Comparison of ENCODE assay signal across 9 mouse cellular contexts in the genomic region with DNA sequence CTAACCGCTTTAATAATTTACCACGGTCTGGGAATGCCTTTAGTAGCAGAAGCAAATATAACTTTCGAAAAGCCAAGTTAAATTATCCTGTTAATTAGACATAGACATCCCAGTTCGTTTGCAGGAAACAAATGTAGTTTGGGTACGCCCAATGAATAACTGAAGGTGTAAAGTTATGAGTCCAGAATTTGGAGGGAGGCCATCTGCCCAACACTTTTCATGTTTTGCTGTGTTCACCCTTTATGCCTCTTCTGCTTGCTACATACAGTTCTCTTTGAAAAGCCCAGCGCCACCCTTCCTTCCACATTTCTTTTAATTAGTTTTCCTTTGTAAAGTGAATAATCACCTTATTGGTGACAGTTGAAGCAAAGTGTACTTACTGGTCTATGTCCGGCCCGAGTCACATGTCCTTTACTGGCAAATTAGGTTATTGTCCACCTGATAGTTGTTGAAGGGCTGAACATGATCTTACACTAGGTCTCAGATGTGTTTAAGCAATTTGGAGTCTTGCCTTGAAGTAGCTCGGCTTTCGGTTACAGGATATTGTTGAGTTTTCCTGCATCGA. TPM values are rescaled to one million over a fixed set of nuclear protein-coding genes. Genes with fewer than 3 reads are reported as not detected.
DNase-seq lines count a peak whose midpoint lies in the region; ATAC-seq and TF ChIP-seq lines count a peak whose summit lies in the region.
"Had no signal": no experiment of that assay in that cellular context is flagged by ENCODE, and none has a peak within 500 bp of the region (broad histone marks: within the 10 kb centered on the region; RNA-seq: fewer than 3 reads in every experiment).

No protein-coding gene starts in this region.

- H3K27ac ChIP-seq in lung, embryonic 15.5 days = 0 out of 2 replicates have a peak overlapping the region, but pooled peaks have one; percentile 95
- H3K27ac ChIP-seq in embryonic facial prominence, embryonic 12.5 days = peak overlapping the region; percentile 95
- peak overlapping the region; percentile 96 for H3K27ac ChIP-seq in intestine, postnatal 0 days (ENCODE audit: low read depth, low read length)
- H3K27ac ChIP-seq in neural tube, embryonic 14.5 days (ENCODE audit: low read depth, low read length) = 0 out of 2 replicates have a peak overlapping the region, but pooled peaks have one; percentile 92

- H3K27me3 ChIP-seq in lung, embryonic 15.5 days = no peaks in the 10 kb centered on the region
- H3K27me3 ChIP-seq in embryonic facial prominence, embryonic 12.5 days = no peaks in the 10 kb centered on the region
- no peaks in the 10 kb centered on the region for H3K27me3 ChIP-seq in intestine, postnatal 0 days (replicated peaks; ENCODE audit: control insufficient read depth, insufficient read depth, low read length)
- no peaks in the 10 kb centered on the region for H3K27me3 ChIP-seq in neural tube, embryonic 14.5 days (ENCODE audit: control insufficient read depth, insufficient read depth, low read length)

- TF ChIP-seq CTCF in intestine, postnatal 0 days (IDR thresholded peaks at IDR 0.05; ENCODE audit: low read depth) = no peak

- H3K4me2 ChIP-seq in lung, embryonic 15.5 days = peak overlapping the region; percentile 63
- peak overlapping the region; percentile 65 for H3K4me2 ChIP-seq in embryonic facial prominence, embryonic 12.5 days (replicated peaks)
- peak overlapping the region; percentile 72 for H3K4me2 ChIP-seq in intestine, postnatal 0 days (replicated peaks; ENCODE audit: low read depth)
- H3K4me2 ChIP-seq in neural tube, embryonic 14.5 days (ENCODE audit: low read depth, low read length) = peak overlapping the region; percentile 79

- no peak for DNase-seq in lung, postnatal 36 days
- no peak for DNase-seq in B cell, adult 2 months
- no peak for DNase-seq in gastrocnemius, adult 8-10 months (ENCODE audit: low spot score in 2 of 2)
- DNase-seq: retina, postnatal 1 day had no signal

- no peaks in the 10 kb centered on the region for H3K36me3 ChIP-seq in lung, embryonic 15.5 days
- no peaks in the 10 kb centered on the region for H3K36me3 ChIP-seq in embryonic facial prominence, embryonic 12.5 days
- H3K36me3 ChIP-seq in intestine, postnatal 0 days (ENCODE audit: control insufficient read depth, insufficient read depth) = 0 out of 2 replicates have a peak, but pooled peaks cover 2% of the 10 kb centered on the region
- no peaks in the 10 kb centered on the region for H3K36me3 ChIP-seq in neural tube, embryonic 14.5 days (ENCODE audit: control insufficient read depth, insufficient read depth, low read length)

- H3K9me3 ChIP-seq in lung, embryonic 15.5 days = no peaks in the 10 kb centered on the region
- H3K9me3 ChIP-seq in embryonic facial prominence, embryonic 12.5 days = no peaks in the 10 kb centered on the region
- no peaks in the 10 kb centered on the region for H3K9me3 ChIP-seq in intestine, postnatal 0 days (ENCODE audit: control insufficient read depth)
- H3K9me3 ChIP-seq in neural tube, embryonic 14.5 days (ENCODE audit: control insufficient read depth, low read length) = no peaks in the 10 kb centered on the region

- peaks cover 24% of the 10 kb centered on the region for H3K4me1 ChIP-seq in lung, embryonic 15.5 days
- peaks cover 18% of the 10 kb centered on the region for H3K4me1 ChIP-seq in embryonic facial prominence, embryonic 12.5 days
- 0 out of 2 replicates have a peak, but pooled peaks cover 4% of the 10 kb centered on the region for H3K4me1 ChIP-seq in intestine, postnatal 0 days (replicated peaks; ENCODE audit: control insufficient read depth, insufficient read depth, low read length)
- H3K4me1 ChIP-seq in neural tube, embryonic 14.5 days (ENCODE audit: control insufficient read depth, insufficient read depth, low read length) = peaks cover 16% of the 10 kb centered on the region

- 27% methylated on average over 11 of the region's 11 CpGs for WGBS in lung, embryonic 15.5 days
- WGBS in embryonic facial prominence, embryonic 12.5 days = 33% methylated on average over 11 of the region's 11 CpGs
- WGBS in intestine, postnatal 0 days = 24% methylated on average over 11 of the region's 11 CpGs
- 41% methylated on average over 11 of the region's 11 CpGs for WGBS in neural tube, embryonic 14.5 days

- H3K4me3 ChIP-seq in lung, embryonic 15.5 days = peak overlapping the region; percentile 96
- H3K4me3 ChIP-seq in embryonic facial prominence, embryonic 12.5 days = peak overlapping the region; percentile 96
- peak overlapping the region; percentile 98 for H3K4me3 ChIP-seq in intestine, postnatal 0 days (ENCODE audit: low read depth, low read length)
- H3K4me3 ChIP-seq in neural tube, embryonic 14.5 days (ENCODE audit: low read depth, low read length) = peak overlapping the region; percentile 97

- ATAC-seq in lung, embryonic 15.5 days (ENCODE audit: borderline replicate concordance, extremely low read depth, low FRiP score, low TSS enrichment) = no peak
- ATAC-seq in embryonic facial prominence, embryonic 12.5 days (ENCODE audit: insufficient number of reproducible peaks, insufficient read depth, low FRiP score, low TSS enrichment) = no peak
- no peak for ATAC-seq in intestine, postnatal 0 days
- no peak for ATAC-seq in neural tube, embryonic 14.5 days (ENCODE audit: low read depth)
- ATAC-seq in CD4-positive, CD25-positive, alpha-beta regulatory T cell, adult 4 months = no peak

- H3K9ac ChIP-seq in lung, embryonic 15.5 days = peak overlapping the region; percentile 98
- peak overlapping the region; percentile 95 for H3K9ac ChIP-seq in embryonic facial prominence, embryonic 12.5 days
- peak overlapping the region; percentile 94 for H3K9ac ChIP-seq in intestine, postnatal 0 days (ENCODE audit: low read depth, low read length)
- peak overlapping the region; percentile 98 for H3K9ac ChIP-seq in neural tube, embryonic 14.5 days (replicated peaks; ENCODE audit: low read depth, low read length)

RNA-seq across cellular contexts. Expression of a gene that starts 1.1 kb away (rescaled TPM):
- polyA plus RNA-seq in lung, embryonic 15.5 days (2015; fragmentation: Nextera tagmentation; extraction: Ambion mirVana) = 53.6 and 53.9 TPM in 2 replicates
- polyA plus RNA-seq in embryonic facial prominence, embryonic 12.5 days (2016; fragmentation: Nextera tagmentation; extraction: Ambion mirVana) = 48.9 and 49.6 TPM in 2 replicates
- 37.3 and 42.6 TPM in 2 replicates for polyA plus RNA-seq in intestine, postnatal 0 days (2015; fragmentation: Nextera tagmentation; extraction: Ambion mirVana)
- polyA plus RNA-seq in neural tube, embryonic 14.5 days (2014; fragmentation: Nextera tagmentation; extraction: Ambion mirVana) = 56.2 and 62.8 TPM in 2 replicates
- total RNA-seq in gastrocnemius, adult 8-10 months (2022) = 10 to 100 TPM; 15.8 to 25.1 (median 19.2) TPM
- polyA plus RNA-seq in CD4-positive, CD25-positive, alpha-beta regulatory T cell, adult 4 months (2017; shearing (Covaris generic)) = 10 to 100 TPM; 46.0 to 55.2 TPM

RNA-seq across cellular contexts. Expression of a gene that starts 52.1 kb away (rescaled TPM):
- 56.8 and 59.8 TPM in 2 replicates for polyA plus RNA-seq in lung, embryonic 15.5 days (2015; fragmentation: Nextera tagmentation; extraction: Ambion mirVana)
- 49.0 and 51.5 TPM in 2 replicates for polyA plus RNA-seq in embryonic facial prominence, embryonic 12.5 days (2016; fragmentation: Nextera tagmentation; extraction: Ambion mirVana)
- 40.6 and 42.9 TPM in 2 replicates for polyA plus RNA-seq in intestine, postnatal 0 days (2015; fragmentation: Nextera tagmentation; extraction: Ambion mirVana)
- 9.7 and 14.7 TPM in 2 replicates for polyA plus RNA-seq in neural tube, embryonic 14.5 days (2014; fragmentation: Nextera tagmentation; extraction: Ambion mirVana)
- total RNA-seq in gastrocnemius, adult 8-10 months (2022) = 10 to 100 TPM; 34.3 to 48.3 (median 40.6) TPM
- polyA plus RNA-seq in CD4-positive, CD25-positive, alpha-beta regulatory T cell, adult 4 months (2017; shearing (Covaris generic)) = 10 to 100 TPM; 37.6 to 41.0 TPM
